Mouse (Mus musculus): ENCODE measurements at regions not wholly inside any gene's neighbourhood (a gene's known extent, or its start where the extent isn't known, plus 50 kb on each side); places are given as distances from the start of the nearest gene placed in this dataset.
A peak's percentile ranks its signal among the peaks of the same experiment; 100 is the strongest.

DNA sequence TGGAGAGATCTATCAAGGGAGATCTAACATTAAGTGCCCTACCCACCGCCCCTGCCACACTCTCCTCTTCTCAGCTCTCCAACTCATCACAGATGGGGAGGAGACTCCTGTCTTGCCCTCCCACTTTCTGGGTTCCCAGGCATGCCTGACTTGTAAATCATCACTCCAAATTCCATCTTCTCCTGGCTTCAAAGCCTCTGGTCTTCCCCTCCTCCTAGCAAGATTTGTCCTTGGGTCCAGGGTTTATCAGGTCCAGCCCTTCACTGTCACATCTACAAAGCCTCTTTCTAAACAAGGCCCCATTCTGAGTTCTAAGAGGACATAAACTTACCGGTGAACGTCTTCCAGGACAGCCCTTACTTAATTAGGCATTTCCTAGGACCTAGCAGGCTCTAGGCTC, 73.3 kb upstream of the Col5a1 start:
- DNase-seq (ENCODE audit: low spot score in 2 of 2) = no peak

DNA sequence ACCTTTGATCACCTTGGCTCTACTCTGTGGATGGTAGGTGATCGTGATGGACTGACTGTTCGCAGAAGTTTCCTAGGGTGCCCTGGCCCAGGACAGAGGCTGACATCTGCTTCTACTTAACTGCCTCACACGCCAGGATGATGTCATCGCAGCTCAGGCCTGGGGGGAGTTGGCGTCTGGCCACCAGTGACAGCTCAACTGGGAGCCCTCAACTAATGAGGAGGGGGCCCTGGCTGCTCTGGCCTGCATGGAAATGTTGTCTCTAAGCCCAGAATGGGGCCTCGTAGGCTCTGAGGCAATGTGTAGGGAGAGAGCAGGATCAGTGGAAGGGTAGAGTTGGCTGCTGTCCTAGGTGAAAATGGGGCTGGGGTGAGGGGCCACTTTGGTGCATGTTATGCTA, 72.9 kb upstream of the Col5a1 start:
- DNase-seq (ENCODE audit: low spot score in 2 of 2) = no peak

DNA sequence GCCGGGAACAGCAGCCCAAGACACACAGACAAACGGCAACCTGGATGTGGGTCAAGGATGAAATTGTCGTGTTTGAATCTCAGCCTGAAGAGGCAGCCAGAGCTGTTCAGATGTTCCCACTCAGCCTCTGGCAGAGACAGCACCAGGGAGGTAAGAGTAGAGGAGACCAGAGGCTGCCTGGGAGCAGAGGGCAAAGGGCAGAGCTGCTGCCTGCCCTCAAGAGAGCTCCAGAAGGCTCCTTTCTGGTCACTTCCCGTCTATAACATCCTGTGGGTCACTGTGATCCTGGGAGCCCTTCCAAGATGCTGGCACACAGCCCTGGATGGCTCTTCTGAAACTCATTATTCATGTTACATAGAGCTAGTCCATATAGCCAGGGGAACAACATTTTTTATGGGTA, 67.6 kb upstream of the Col5a1 start:
- no peak for DNase-seq (ENCODE audit: low spot score in 2 of 2)

DNA sequence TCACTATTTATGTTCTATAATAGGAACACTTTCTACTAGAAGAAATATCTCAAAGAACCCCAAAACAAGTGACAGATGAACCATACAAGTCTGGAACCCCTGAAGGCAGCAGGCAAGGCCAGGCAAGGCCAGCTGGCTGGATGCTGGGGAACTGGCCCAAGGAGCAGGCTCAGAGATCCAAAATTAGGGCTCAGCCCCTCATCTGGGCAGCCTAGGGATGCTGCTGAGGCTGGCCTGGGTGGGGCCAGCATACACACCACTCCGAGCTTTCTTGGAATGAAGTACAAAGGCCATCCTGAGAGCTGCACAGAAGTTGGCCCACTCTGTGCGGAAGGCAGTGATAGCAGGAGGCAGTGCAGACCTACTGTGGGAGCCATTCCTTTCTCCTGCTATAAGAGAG, 59.4 kb upstream of the Col5a1 start:
- DNase-seq (ENCODE audit: low spot score in 2 of 2) = no peak

DNA sequence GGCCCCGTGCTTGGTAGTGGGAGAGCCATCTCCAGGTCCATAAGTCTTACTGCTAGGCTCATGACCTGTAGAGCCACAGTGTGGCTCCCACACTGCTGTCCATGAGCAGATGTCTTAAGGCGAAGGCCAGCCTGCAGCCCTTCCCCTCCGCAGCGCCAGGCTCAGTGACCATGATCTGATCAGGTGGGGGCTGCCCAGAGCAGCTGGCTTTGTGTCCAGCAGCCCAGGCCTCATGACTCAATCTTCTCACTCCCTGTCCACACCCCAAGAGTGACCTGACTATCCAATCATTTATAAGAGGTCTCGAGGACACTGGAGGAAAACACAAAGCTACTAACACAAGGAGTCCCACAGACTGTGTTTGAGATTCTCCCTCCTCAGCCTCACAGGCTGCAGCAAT, 58.6 kb upstream of the Col5a1 start:
- no peak for DNase-seq (ENCODE audit: low spot score in 2 of 2)

DNA sequence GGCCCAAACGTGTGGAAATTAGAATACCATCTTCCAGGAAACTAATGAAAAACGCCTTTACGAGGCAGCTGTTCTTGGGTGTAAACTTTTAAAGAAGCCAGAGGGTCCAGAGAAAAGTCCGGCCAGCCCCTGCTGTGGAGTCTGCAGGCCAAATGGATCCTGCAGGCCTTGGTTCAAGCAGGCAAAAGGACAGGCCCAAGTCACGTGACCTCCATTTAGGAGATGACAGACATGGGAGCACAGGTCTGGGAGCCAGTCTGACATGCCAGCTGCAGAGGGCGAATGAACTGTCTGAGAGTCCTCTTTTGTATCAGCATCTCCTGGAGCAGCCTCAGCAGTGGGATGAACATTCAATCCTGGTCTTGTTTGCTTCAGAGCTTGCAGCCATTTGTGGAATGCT, 58.0 kb upstream of the Col5a1 start:
- no peak for DNase-seq (ENCODE audit: low spot score in 2 of 2)

DNA sequence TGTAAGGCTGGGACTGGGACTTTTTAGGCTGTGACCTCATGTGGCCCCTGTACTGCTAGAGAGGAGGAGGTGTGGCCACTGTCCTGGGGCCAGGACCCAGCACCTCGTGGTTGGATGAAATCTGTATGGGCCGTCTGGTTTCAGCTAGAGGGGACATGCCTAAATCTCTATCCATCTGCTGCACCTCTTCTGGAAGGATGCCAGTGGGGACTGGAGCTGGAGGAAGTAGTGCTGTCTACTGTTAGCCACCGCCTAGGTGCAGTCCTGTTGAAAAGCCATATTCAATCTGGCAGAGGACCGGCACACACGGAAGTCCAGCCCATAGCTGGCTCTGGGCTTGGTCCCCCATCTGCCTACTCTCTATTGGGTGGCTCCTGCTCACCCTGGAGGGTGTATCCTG, 56.7 kb upstream of the Col5a1 start:
- DNase-seq (ENCODE audit: low spot score in 2 of 2) = no peak

DNA sequence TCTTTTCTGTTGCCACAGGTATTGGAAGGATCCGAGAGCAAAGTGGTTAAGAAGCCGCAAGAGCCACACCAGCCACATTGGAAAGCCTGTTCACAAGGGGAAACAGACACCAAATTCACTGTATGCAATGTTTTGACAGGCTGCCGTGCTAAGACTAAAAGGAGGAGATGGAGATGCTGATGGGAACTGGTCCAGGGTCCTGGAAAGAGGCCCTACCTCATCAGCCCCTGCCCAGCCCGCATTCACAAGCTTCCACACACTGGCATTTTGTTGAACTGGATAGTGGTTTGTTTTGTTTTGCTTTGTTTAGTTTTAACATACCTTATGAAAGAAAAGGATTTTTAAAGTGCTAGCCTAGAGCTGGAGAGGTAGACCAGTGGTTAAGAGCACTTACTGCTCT, 51.3 kb upstream of the Col5a1 start:
- DNase-seq (ENCODE audit: low spot score in 2 of 2) = no peak

DNA sequence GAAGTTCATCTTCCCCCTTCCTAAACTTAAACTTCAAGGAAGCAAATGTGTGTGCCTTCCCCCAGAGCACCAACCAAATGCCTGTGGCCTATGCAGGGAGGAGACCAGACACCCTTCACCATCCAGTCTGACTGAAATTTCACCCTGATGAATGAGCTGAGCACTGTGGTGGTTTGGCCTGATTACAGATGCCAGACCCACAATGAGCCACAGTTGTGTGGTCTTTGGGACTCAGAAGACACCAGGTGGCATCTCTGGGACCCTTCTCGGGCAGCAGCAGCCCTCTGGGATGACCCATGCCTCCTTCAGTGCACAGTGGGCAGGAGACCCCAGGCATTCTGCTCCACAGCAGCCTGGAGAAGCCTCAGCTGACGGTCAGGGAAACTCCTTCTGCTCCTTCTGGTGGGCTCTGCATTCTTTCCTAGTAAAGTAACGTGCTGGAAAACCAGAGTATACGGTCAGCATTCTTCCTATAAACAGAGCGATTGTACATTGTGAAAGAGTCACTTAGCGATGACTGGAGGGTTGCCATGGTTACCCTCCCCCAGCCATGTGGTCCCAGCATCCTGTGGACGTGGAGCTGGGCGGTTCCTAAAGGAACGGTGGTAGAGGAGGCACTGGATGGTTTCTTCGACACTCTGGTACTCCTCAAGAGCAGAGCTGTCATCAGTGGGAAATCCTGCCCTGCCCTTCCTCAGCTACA, 50.3 kb upstream of the Col5a1 start:
- peak; percentile 44 to 53 for DNase-seq (ENCODE audit: low spot score in 2 of 2)

Measured in layer of hippocampus, adult 8-10 months (tissue).